Mouse (Mus musculus) cerebellum, adult 2 months (tissue): ENCODE data around the gene Kif12. TPM values are rescaled to one million over a fixed set of nuclear protein-coding genes. Genes with fewer than 3 reads are reported as not detected.

Experiments used
- DNase-seq, 2 experiments: peaks; one replicate each; pipeline ENCODE4 v3.0.0; 2021
- H3K27ac ChIP-seq: fragments of 200-500 bp; 2 replicates; pipeline ENCODE4 v1.5.1; 2012; ENCODE audit warnings: low read length, control low read depth, inconsistent platforms; ENCODE audit not compliant: insufficient read depth
- H3K27me3 ChIP-seq: fragments of 200-500 bp; 2 replicates; pipeline ENCODE4 v1.6.1; 2012; ENCODE audit warnings: inconsistent platforms, mild to moderate bottlenecking, low read length, moderate library complexity; ENCODE audit not compliant: control insufficient read depth, insufficient read depth
- H3K4me1 ChIP-seq: fragments of 200-500 bp; 2 replicates; pipeline ENCODE4 v1.6.1; 2011; ENCODE audit warnings: low read length; ENCODE audit not compliant: control insufficient read depth, insufficient read depth
- H3K4me3 ChIP-seq: fragments of 200-500 bp; replicated peaks from 2 replicates; pipeline ENCODE3; 2011; ENCODE audit warnings: mild to moderate bottlenecking, low read depth, low read length, control low read depth; ENCODE audit not compliant: insufficient read depth
- CTCF ChIP-seq: fragments of 200-500 bp; IDR thresholded peaks from 2 replicates; pipeline ENCODE4 v1.5.1; 2011; ENCODE audit warnings: low read depth, mild to moderate bottlenecking, control low read depth, low read length, moderate library complexity, borderline replicate concordance; ENCODE audit not compliant: insufficient read depth
- POLR2A ChIP-seq: fragments of 200-500 bp; IDR thresholded peaks from 2 replicates; pipeline ENCODE4 v1.6.1; 2011; ENCODE audit warnings: low read length, control low read depth, borderline replicate concordance; ENCODE audit not compliant: insufficient read depth
- WGBS: fragments of 180-500 bp; shearing (Covaris S2); methylation state at CpG from one replicate; pipeline ENCODE4 v1.1.7; 2018; 5-methylcytosine and 5-hydroxymethylcytosine counted together
- polyA plus RNA-seq: library from polyadenylated mRNA; depleted of rRNA; stranded (reverse); fragments of >200 nt; gene quantifications from 2 replicates; pipeline ENCODE4 v1.2.3, GENCODE M21; 2012

The Kif12 gene
- polyA plus RNA-seq, 1 experiment = not detected

- Histone ChIP-seq H3K4me1 (peaks cover 16% of the 10 kb centered on the region), H3K27me3 (peaks cover 6% of the 10 kb centered on the region; the same call in 1 of the 2 replicates), H3K4me3 (peak overlapping the region; percentile 65), H3K27ac (no peak overlapping the region)
- peak; percentile 74 to 87 for DNase-seq
- TF ChIP-seq POLR2A (no peak), CTCF (peak; percentile 83)
- WGBS = under 1% methylated on average over 70 of the region's 71 CpGs
These were observed 43.5 kb upstream of the Kif12 start for GRCm38 (mm10) chr4:63215185-63215992.

GRCm38 (mm10) chr4:63213907-63214621 lies 42.1 kb upstream of the Kif12 start, which contains the start of gene Col27a1:
Col27a1 (plus strand) TSS chr4:63214004.
- Histone ChIP-seq H3K4me3 (peak within 1 kb of the TSS; percentile 19), H3K4me1 (peaks cover 16% of the 10 kb centered on the region), H3K27me3 (peaks cover 6% of the 10 kb centered on the region; the same call in 1 of the 2 replicates), H3K27ac (no peak within 1 kb of the TSS)
- 2% methylated on average over 61 of the region's 61 CpGs for WGBS
- TF ChIP-seq POLR2A (no peak), CTCF (no peak)
- no peak for DNase-seq

GRCm38 (mm10) chr4:63205583-63205982 lies 33.7 kb upstream of the Kif12 start:
- Histone ChIP-seq H3K4me3 (no peak overlapping the region), H3K27me3 (no peaks in the 10 kb centered on the region), H3K27ac (no peak overlapping the region), H3K4me1 (no peaks in the 10 kb centered on the region)
- WGBS = 74% methylated on average over 7 of the region's 7 CpGs
- no peak for DNase-seq
- TF ChIP-seq CTCF (no peak), POLR2A (no peak)

- no peak for TF ChIP-seq CTCF
- TF ChIP-seq POLR2A = no peak
These were observed 31.9 kb upstream of the Kif12 start for GRCm38 (mm10) chr4:63203874-63204273.

GRCm38 (mm10) chr4:63199366-63199765 lies 27.4 kb upstream of the Kif12 start:
- 82% methylated on average over 5 of the region's 5 CpGs for WGBS
- TF ChIP-seq POLR2A = no peak
- no peak for TF ChIP-seq CTCF
- Histone ChIP-seq H3K27me3 (no peaks in the 10 kb centered on the region), H3K4me1 (no peaks in the 10 kb centered on the region), H3K4me3 (no peak overlapping the region), H3K27ac (no peak overlapping the region)
- no peak for DNase-seq

More at GRCm38 (mm10) chr4:63203874-63204273, 31.9 kb upstream of the Kif12 start:
- WGBS = 70% methylated on average over 7 of the region's 7 CpGs
- DNase-seq = no peak
- Histone ChIP-seq H3K27ac (no peak overlapping the region), H3K27me3 (no peaks in the 10 kb centered on the region), H3K4me1 (no peaks in the 10 kb centered on the region), H3K4me3 (no peak overlapping the region)

GRCm38 (mm10) chr4:63194366-63194765 lies 22.4 kb upstream of the Kif12 start:
- no peak overlapping the region for H3K4me3 ChIP-seq
- WGBS = 93% methylated on average over 2 of the region's 2 CpGs
- TF ChIP-seq POLR2A (no peak), CTCF (no peak)
- no peak for DNase-seq
- no peaks in the 10 kb centered on the region for H3K27me3 ChIP-seq
- H3K27ac ChIP-seq = no peak overlapping the region
- no peaks in the 10 kb centered on the region for H3K4me1 ChIP-seq

- Histone ChIP-seq H3K4me3 (no peak overlapping the region), H3K27ac (no peak overlapping the region), H3K4me1 (no peaks in the 10 kb centered on the region), H3K27me3 (no peaks in the 10 kb centered on the region)
- TF ChIP-seq CTCF = no peak
- no peak for TF ChIP-seq POLR2A
- 87% methylated on average over 5 of the region's 5 CpGs for WGBS
- no peak for DNase-seq
These were observed 19.7 kb upstream of the Kif12 start for GRCm38 (mm10) chr4:63191641-63192040.
